Mouse (Mus musculus) kidney, adult 2 months (tissue): ENCODE results near the gene Samd1.

Experiments
- CTCF ChIP-seq: fragments of 200-500 bp; conservative IDR thresholded peaks from 2 replicates; pipeline ENCODE4 v1.5.1; 2011; ENCODE audit warnings: low read depth, mild to moderate bottlenecking, control low read depth, low read length, moderate library complexity, mixed read lengths; ENCODE audit not compliant: insufficient read depth, insufficient read length
- POLR2A ChIP-seq: fragments of 200-500 bp; IDR thresholded peaks from one replicate; pipeline ENCODE4 v1.6.1; 2011; ENCODE audit warnings: low read depth, low read length, control low read depth

DNA sequence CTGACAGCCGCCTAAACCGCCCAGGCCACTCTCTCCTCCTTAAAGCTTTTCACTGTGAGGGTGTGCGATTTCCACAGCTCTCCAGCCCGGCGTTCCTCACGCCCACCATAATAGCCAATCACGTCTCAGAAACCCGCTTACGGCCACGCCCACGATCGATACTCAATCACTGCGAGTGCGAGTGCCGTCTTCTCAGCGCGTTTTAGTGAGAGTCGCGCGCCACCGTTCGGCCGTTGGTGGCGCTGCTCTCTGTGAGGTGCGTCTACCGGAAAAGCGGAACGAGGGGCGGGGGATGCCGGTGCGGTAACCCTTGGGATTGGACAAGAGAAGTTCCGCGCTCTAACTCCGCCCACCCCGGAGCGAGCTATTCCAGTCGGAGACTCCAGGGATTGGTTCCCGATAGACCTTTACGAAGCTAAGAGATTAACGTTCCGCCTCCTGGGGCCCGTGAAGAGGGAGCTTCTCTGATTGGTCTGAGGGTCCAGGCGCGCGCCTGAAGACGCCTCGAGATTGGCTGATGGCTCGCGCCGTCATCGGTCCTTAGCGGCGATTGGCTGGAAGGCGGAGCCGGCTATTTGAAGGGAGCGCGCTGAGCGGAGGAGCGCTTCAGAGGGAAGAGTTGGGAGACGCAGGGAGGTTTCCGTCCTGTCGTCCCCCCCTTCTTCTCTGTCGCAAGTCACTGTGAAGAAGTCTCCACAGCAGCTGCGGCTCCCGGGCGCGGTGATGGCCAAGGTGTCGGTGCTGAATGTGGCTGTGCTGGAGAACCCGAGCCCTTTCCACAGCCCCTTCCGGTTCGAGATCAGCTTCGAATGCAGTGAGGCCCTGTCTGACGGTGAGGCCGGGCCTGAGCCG lies 42.1 kb upstream of the Samd1 start, which contains the start of the genes Gm10644 and Asf1b:
- TF ChIP-seq CTCF (peak; percentile 92), POLR2A (no peak)
